Mouse (Mus musculus): ENCODE measurements at regions not wholly inside any gene's neighbourhood (a gene's known extent, or its start where the extent isn't known, plus 50 kb on each side); places are given as distances from the start of the nearest gene placed in this dataset.
"Not testable (repeated sequence)": the region's sequence is repeated elsewhere in the genome, so short reads cannot be mapped to it uniquely, and the experiment has no call there.

- no peak for DNase-seq (ENCODE audit: low spot score in 2 of 2)
Observed at GRCm38 (mm10) chr4:44424831-44425704, 124.4 kb downstream of the Melk start.

GRCm38 (mm10) chr4:44434593-44434992 lies 133.9 kb downstream of the Melk start:
- DNase-seq (ENCODE audit: low spot score in 2 of 2) = peak in 1 of 2 experiments; percentile 15

GRCm38 (mm10) chr4:44445511-44445910 lies 144.8 kb downstream of the Melk start:
- DNase-seq (ENCODE audit: low spot score in 2 of 2) = no peak

- DNase-seq (ENCODE audit: low spot score in 2 of 2) = no peak
Observed at GRCm38 (mm10) chr4:44450881-44451532, 150.3 kb downstream of the Melk start.

GRCm38 (mm10) chr4:44452043-44452618 lies 151.5 kb downstream of the Melk start:
- DNase-seq (ENCODE audit: low spot score in 2 of 2) = no peak

GRCm38 (mm10) chr4:44453552-44453951 lies 152.9 kb downstream of the Melk start:
- no peak for DNase-seq (ENCODE audit: low spot score in 2 of 2)

- DNase-seq (ENCODE audit: low spot score in 2 of 2) = no peak
Observed at GRCm38 (mm10) chr4:44455851-44456250, 155.2 kb downstream of the Melk start.

GRCm38 (mm10) chr4:44473511-44473910 lies 172.8 kb downstream of the Melk start:
- not testable (repeated sequence) for DNase-seq (ENCODE audit: low spot score in 2 of 2)

Data from spleen, postnatal 10 days (tissue).